Mouse (Mus musculus): ENCODE measurements around the gene Tes. TPM values are rescaled to one million over a fixed set of nuclear protein-coding genes. Genes with fewer than 3 reads are reported as not detected.
A peak's percentile ranks its signal among the peaks of the same experiment; 100 is the strongest.
"Not testable (repeated sequence)": the region's sequence is repeated elsewhere in the genome, so short reads cannot be mapped to it uniquely, and the experiment has no call there.

Gene Tes
- total RNA-seq (2022) = 10 to 100 TPM in 1 of 4 experiments, 1 to 10 TPM in 3; 6.7 to 10.4 (median 7.9) TPM

DNA sequence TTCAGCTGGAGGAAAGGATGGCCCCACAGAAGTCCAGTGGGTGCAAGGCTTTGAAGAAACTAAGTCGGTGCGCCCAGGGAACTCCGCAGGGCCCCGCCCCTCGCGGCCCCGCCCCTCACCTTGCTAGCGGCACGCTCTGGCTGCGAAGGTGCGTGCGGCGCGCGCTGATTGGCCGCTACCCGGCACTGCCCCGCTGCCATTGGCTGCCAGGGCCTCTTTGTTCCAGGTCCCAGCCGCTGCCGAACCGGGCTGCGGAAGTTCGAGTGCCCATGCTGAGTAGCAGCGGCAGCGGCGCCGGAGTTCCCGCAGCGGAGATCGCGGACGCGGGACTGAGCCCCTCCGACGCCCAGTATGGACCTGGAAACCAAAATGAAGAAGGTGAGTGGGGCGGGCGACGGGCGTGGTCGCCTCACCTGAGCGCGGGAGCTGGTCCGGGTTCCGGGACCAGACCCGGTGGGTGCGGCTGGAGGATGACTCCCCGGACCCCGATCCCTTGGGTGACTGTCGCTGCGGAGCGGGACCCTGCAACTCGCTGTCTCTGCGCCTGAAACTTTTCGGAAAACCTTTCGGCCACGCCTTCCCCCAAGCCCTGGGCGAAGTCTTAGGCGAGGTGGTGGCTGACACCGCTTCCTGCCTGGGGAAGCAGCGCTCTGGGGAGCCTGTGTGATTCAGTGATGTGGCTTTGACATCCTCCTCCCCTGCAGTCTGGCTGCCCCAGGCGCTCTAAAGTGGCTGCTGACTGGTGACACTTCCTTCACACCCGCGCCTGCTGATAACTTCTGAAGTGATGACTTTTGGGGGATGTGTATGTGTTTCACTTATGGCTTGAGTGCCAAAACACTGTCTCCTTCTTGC lies at the start of gene Tes:
Gene Tes (plus strand): TSS at position 214 of the 855 bp plus-strand sequence.
- peak; percentile 59 for DNase-seq

DNA sequence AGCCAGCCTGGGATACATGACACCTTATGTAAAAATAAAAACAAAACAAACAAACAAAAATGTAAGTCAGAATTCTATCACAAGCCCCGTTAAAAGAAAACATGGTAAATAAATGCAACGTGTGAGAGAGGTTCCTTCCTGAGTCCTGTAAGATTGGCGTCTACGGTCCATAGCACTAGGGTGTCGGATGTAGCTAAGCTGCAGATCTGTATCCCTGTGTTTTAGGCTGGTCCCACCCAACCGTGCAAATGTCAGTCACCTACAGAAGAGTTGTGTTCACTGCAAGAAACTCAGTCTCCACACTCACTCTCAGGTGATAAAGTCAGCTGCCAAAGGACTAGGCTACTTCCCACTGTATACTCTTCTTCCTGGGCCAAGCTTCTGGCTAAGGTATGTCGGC lies 39.1 kb upstream of the Tes start:
- DNase-seq = no peak

- no peak for DNase-seq
Measured at GRCm38 (mm10) chr6:17027572-17027971, 37.4 kb upstream of the Tes start.

- no peak for DNase-seq
Measured at GRCm38 (mm10) chr6:17028809-17029208, 36.1 kb upstream of the Tes start.

DNA sequence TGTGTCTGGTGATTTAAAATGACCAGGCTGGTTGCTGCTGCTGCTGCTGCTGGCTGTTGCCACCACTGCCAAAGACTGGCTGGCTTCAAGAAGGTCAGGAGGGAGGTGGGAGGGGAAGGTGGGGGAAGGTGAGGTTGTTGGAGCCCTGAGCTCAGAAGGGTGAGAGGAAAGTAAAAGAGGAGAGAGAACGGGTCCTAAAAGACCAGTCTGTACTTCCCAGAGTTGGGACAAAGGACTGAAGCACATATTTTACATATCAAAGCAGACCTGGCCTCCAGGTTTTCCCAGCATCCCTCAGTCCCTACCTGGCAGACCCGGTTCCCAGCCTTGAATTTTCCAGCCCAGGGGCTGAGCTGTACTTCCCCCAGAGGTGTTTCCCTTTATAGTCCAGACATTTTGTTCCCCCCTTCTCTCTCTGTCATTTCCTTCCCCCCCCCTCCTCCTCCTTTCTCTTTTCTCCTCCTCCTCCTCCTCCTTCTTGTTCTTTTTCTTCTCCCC lies 32.7 kb upstream of the Tes start:
- no peak for DNase-seq

DNA sequence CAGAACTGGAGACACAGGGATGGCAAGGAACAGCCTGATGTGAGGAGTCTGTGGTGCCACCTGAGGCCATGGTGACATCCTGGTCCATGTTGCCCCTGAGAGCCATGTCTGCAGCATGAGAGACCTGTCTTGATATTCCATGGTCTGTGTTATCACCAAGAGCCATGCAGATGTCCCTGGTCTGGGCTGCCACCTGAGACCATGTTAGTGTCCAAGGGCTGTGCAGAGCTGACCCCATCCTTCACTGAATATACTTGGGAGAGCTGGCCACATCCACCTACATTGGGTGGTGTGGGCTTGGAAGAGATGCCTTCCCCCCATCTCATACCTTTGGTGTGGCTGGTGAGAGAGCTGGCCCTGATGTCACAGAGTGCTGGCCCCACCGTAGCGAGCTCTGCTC lies 30.9 kb upstream of the Tes start:
- no peak for DNase-seq

GRCm38 (mm10) chr6:17035228-17035627 lies 29.7 kb upstream of the Tes start:
- DNase-seq = no peak

- no peak for DNase-seq
Measured at GRCm38 (mm10) chr6:17051432-17052025, 13.4 kb upstream of the Tes start.

DNA sequence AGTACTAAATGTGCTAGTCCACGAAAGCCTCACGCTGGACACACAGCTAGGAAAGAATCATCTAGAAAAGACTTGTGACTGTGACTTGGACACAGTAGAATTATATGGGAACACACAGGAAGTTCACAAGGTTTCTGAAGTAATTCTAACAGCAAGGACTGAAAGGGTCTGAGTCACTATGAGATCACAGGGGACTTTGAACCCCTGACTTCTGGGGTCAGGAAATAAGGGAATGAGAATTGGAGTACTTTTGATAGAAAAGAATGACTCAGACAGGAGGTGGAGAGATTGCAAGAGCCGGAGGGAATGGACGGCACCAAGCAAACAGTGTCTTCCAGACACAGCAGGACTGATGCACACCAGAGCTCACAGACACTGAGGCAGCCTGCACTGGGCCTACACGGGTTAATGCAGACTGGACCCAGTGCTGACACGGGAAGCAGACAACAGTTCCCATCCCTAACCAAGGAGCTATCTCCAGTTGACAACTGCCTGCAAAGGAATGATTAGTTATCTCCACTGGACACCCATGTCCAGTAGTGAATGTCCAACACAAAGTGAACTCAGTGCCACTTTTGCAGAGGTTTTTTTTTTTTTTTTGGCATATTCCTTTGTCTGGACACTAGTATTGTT lies 11.8 kb upstream of the Tes start:
- DNase-seq = peak; percentile 11

DNA sequence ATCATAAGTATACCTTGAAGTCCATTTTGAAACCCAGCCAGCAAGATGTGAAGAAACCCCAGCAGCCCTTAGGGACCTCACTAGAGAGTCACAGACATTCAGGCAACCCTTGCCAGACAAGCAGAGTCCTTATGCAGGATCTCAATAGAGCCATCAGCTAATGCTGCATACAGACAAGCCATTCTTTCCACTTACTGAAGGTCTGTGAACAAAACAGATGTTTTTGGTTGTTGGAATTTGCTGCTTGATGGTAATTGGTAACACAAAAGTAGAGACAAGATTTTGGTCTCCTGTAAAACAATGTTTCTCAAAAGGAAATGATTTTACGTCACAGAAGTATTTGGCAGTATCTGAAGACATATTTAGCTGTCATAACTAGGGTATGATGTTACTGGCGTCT lies 10.2 kb upstream of the Tes start:
- DNase-seq = no peak

- no peak for DNase-seq
Measured at GRCm38 (mm10) chr6:17055659-17056058, 9.3 kb upstream of the Tes start.

- no peak for DNase-seq
Measured at GRCm38 (mm10) chr6:17059501-17059900, 5.4 kb upstream of the Tes start.

- no peak for DNase-seq
Measured at GRCm38 (mm10) chr6:17060154-17060553, 4.8 kb upstream of the Tes start.

- not testable (repeated sequence) for DNase-seq
Measured at GRCm38 (mm10) chr6:17061826-17062225, 3.1 kb upstream of the Tes start.

DNA sequence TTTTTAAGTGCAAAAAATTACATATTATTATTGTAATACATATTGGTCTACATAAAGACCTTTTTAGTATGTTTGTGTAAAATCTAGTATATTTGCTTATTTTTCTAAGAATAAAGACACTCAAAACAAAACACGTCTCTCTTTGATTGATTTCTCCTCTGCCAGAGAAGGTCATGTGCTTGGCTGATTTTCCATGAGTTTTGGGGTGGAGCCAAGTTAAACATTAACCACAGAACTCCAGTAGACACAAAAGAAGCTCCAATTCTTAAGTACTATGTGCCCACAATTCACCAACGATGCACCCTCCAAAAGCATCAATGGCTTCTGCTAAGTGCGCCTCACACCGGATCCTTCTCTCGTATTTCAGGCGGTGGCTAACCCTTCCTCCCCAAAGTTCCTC lies 2.6 kb upstream of the Tes start:
- DNase-seq = peak; percentile 40

DNA sequence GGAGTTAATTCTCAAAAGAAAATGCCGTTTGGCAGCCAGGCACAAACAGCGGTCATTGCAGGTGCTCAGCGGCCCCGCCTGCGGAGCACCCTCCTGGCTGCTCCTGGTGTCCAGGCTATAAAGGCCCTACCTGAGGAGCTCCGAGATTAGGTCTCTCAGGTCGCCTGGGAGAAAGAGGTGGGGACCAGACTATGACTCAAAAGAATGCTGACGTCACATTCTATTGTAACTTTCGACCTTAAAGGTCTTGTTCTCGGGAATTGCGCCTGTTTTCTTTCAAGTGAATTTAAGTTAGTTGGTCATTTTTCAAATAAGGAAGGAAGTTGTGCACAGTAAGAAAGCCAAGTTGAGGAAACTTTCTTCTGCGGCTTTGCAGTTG lies 831 bp downstream of the Tes start:
- peak; percentile 12 for DNase-seq

DNA sequence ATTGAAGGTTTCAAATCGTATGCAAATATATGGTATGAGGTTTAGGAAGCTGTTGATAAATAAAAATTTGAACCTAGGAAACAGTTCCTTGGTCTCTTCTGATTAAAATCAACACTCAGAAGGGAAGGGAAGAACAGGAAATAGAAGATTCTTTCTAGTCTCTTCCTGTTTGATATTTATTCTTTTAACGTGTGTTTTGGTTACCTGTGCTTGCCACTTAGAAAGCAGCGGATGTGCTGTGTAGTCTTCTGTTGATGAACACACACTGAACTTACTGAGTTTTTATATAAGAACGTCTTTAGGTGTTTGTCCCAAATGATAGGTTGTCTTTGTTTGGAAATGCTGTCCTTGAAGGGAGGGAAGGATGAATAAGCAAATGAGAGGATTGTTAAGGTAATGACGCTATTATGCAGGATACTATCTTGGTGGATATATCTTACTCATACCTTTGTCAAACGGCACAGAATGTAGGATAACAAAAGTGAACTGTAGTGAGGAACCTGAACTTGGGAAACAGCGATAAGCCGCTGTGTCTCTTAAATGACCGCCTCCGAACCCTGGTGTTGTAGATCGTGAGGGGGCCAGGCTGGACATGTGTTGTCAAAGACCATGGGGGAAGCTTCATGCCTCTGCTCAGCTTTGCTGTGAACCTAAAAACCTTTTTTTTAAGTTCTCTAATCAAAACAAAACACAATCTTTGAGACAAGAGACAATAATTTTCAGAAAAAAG lies 1.4 kb downstream of the Tes start:
- DNase-seq = no peak

DNA sequence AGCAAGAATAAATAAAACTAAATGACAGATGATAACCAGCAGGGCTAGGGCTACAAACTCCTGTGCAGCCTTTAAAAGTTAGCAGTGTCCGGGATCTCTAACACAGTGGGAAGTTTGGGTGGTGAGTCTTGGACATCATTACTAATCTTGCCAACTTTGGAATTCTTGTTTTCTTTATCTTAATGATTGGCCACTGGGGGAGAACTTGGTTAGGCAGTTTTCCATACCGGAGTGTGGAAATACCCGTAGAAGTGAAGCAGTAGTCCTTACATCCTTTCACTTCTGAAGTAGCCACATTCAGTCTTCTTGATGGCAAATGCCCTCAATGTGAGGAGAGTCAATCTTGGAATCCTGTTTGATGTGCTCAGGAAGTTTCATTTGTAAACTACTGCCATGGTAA lies 7.0 kb downstream of the Tes start:
- DNase-seq = no peak

- DNase-seq = no peak
Measured at GRCm38 (mm10) chr6:17072338-17072737, 7.4 kb downstream of the Tes start.

- no peak for DNase-seq
Measured at GRCm38 (mm10) chr6:17072763-17073484, 8.0 kb downstream of the Tes start.

GRCm38 (mm10) chr6:17077270-17077669 lies 12.3 kb downstream of the Tes start:
- no peak for DNase-seq

DNA sequence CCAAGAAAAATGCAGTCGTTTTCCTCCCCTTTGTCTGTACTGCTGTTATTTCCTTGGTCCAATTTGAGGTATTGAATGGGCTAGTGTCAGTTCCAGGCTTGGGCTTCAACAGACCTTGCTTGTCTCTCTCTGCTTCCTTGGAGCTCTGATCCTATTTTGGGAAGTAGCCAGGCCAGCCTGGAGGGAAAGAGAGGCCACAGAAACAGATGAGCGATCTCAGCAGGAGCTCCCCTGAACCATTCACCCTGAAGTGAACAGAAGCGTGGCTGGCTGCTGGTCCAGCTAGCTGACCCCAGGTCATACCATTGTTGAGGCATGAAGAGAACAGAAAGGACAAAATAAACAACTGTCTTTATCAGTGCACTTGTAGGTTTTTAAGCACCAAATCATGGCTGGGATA lies 12.8 kb downstream of the Tes start:
- no peak for DNase-seq
